Mouse (Mus musculus) spleen, postnatal 4 days (tissue): ENCODE measurements around the gene Vmn1r129.
"Not testable (repeated sequence)": the region's sequence is repeated elsewhere in the genome, so short reads cannot be mapped to it uniquely, and the experiment has no call there.

ENCODE experiments used
- DNase-seq, 2 experiments: peaks; one replicate each; pipeline ENCODE4 v3.0.0; 2022; ENCODE audit warnings: low spot score in 2 of 2

The Vmn1r129 gene

GRCm38 (mm10) chr7:21361191-21361590 is at the start of gene Vmn1r129:
Gene Vmn1r129 (minus strand): TSS chr7:21361291.
- DNase-seq, result not testable (repeated sequence)

GRCm38 (mm10) chr7:21349073-21349472 is 12.0 kb downstream of the Vmn1r129 start, which contains the start of gene Vmn1r128:
Gene Vmn1r128 (plus strand): TSS chr7:21349373.
- DNase-seq, result not testable (repeated sequence)

GRCm38 (mm10) chr7:21319761-21320160 is 41.3 kb downstream of the Vmn1r129 start, which contains the start of gene Vmn1r127:
Gene Vmn1r127 (minus strand): TSS chr7:21319861.
- not testable (repeated sequence) for DNase-seq
